Mouse (Mus musculus) skeletal muscle tissue, adult 2 months (tissue): ENCODE results near the gene Bbs2.
"Not testable (repeated sequence)": the region's sequence is repeated elsewhere in the genome, so short reads cannot be mapped to it uniquely, and the experiment has no call there.

Experiments
- DNase-seq: peaks from one replicate; pipeline ENCODE4 v3.0.0-alpha.2; 2012; ENCODE audit warnings: low read depth, low spot score

The Bbs2 gene

GRCm38 (mm10) chr8:94098081-94098974 lies at the start of gene Bbs2:
Gene Bbs2, minus strand, starts transcription at chr8:94098928.
- peak; percentile 100 for DNase-seq

GRCm38 (mm10) chr8:94148236-94148635 lies 49.5 kb upstream of the Bbs2 start:
- DNase-seq, result no peak

GRCm38 (mm10) chr8:94140266-94140795 lies 41.6 kb upstream of the Bbs2 start:
- DNase-seq, result peak; percentile 43

GRCm38 (mm10) chr8:94136933-94137332 lies 38.2 kb upstream of the Bbs2 start, which contains the start of gene Mt4:
Gene Mt4, plus strand, starts transcription at chr8:94137197.
- no peak for DNase-seq

- no peak for DNase-seq
Measured at GRCm38 (mm10) chr8:94136192-94136591, 37.5 kb upstream of the Bbs2 start.

- no peak for DNase-seq
Measured at GRCm38 (mm10) chr8:94135556-94135955, 36.8 kb upstream of the Bbs2 start.

- not testable (repeated sequence) for DNase-seq
Measured at GRCm38 (mm10) chr8:94134601-94135000, 35.9 kb upstream of the Bbs2 start.

GRCm38 (mm10) chr8:94132096-94132495 lies 33.4 kb upstream of the Bbs2 start:
- DNase-seq, result no peak

GRCm38 (mm10) chr8:94130126-94130525 lies 31.4 kb upstream of the Bbs2 start:
- DNase-seq, result no peak

GRCm38 (mm10) chr8:94129133-94129789 lies 30.5 kb upstream of the Bbs2 start:
- DNase-seq, result no peak

GRCm38 (mm10) chr8:94127711-94128110 lies 29.0 kb upstream of the Bbs2 start:
- no peak for DNase-seq

- DNase-seq, result no peak
Measured at GRCm38 (mm10) chr8:94122711-94123468, 24.2 kb upstream of the Bbs2 start.

GRCm38 (mm10) chr8:94121625-94122024 lies 22.9 kb upstream of the Bbs2 start:
- DNase-seq, result no peak

- DNase-seq, result no peak
Measured at GRCm38 (mm10) chr8:94118776-94119430, 20.2 kb upstream of the Bbs2 start.

GRCm38 (mm10) chr8:94113972-94114371 lies 15.2 kb upstream of the Bbs2 start:
- DNase-seq, result no peak

- no peak for DNase-seq
Measured at GRCm38 (mm10) chr8:94113435-94113834, 14.7 kb upstream of the Bbs2 start.

GRCm38 (mm10) chr8:94110526-94111177 lies 11.9 kb upstream of the Bbs2 start:
- DNase-seq, result no peak

GRCm38 (mm10) chr8:94109835-94110234 lies 11.1 kb upstream of the Bbs2 start:
- no peak for DNase-seq

GRCm38 (mm10) chr8:94109396-94109795 lies 10.7 kb upstream of the Bbs2 start:
- no peak for DNase-seq

GRCm38 (mm10) chr8:94107871-94108270 lies 9.1 kb upstream of the Bbs2 start:
- peak; percentile 7 for DNase-seq

- DNase-seq, result no peak
Measured at GRCm38 (mm10) chr8:94104146-94104545, 5.4 kb upstream of the Bbs2 start.
